Mouse (Mus musculus): ENCODE measurements around the gene Vangl1. TPM values are rescaled to one million over a fixed set of nuclear protein-coding genes. Genes with fewer than 3 reads are reported as not detected.

The Vangl1 gene
- polyA plus RNA-seq, 1 experiment from 2014 or later, result 21.4 TPM

- Histone ChIP-seq H3K9ac (0 out of 2 replicates have a peak overlapping the region, but pooled peaks have one; percentile 16), H3K4me3 (0 out of 2 replicates have a peak overlapping the region, but pooled peaks have one; percentile 9), H3K9me3 (no peaks in the 10 kb centered on the region), H3K27ac (peak overlapping the region; percentile 93), H3K4me1 (peaks cover 15% of the 10 kb centered on the region), H3K27me3 (no peaks in the 10 kb centered on the region; the same call in 1 of the 2 replicates), H3K36me3 (no peaks in the 10 kb centered on the region; the same call in 1 of the 2 replicates), H3K4me2 (peak overlapping the region; percentile 40)
- ATAC-seq (ENCODE audit: borderline replicate concordance, extremely low read depth, low FRiP score, low TSS enrichment), result peak; percentile 59
- 31% methylated on average over 4 of the region's 4 CpGs for WGBS
These were observed 51.6 kb downstream of the Vangl1 start for GRCm38 (mm10) chr3:102152872-102153271.

- 44% methylated on average over 4 of the region's 4 CpGs for WGBS
- peak overlapping the region; percentile 40 for H3K4me2 ChIP-seq
- 0 out of 2 replicates have a peak overlapping the region, but pooled peaks have one; percentile 9 for H3K4me3 ChIP-seq
- H3K27ac ChIP-seq, result peak overlapping the region; percentile 93
- H3K27me3 ChIP-seq, result no peaks in the 10 kb centered on the region; the same call in 1 of the 2 replicates
- peaks cover 15% of the 10 kb centered on the region for H3K4me1 ChIP-seq
- H3K9ac ChIP-seq, result 0 out of 2 replicates have a peak overlapping the region, but pooled peaks have one; percentile 16
- H3K36me3 ChIP-seq, result no peaks in the 10 kb centered on the region; the same call in 1 of the 2 replicates
- ATAC-seq (ENCODE audit: borderline replicate concordance, extremely low read depth, low FRiP score, low TSS enrichment), result peak; percentile 9; the same call in 1 of the 2 replicates
- H3K9me3 ChIP-seq, result no peaks in the 10 kb centered on the region
These were observed 52.0 kb downstream of the Vangl1 start for GRCm38 (mm10) chr3:102152471-102152870.

DNA sequence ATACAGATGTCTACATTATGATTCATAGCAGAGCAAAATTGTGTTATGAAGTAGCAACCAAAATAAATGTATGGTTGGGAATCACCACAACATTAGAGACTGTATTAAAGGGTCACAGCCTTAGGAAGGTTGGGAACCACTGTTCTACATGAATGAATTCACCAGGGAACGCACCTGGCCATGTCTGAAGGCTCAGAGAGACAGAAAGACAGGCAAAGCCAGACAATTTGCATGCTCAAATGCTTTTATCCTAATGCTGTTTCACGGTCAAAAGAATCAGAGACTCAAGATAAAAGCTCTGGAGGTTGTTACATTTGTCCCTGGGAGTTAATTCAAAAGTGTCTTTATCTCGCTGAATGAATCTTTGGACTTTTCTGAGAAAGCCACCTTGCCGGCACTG lies 52.6 kb downstream of the Vangl1 start:
- 66% methylated on average over 4 of the region's 4 CpGs for WGBS

GRCm38 (mm10) chr3:102149941-102150340 lies 54.6 kb downstream of the Vangl1 start:
- Histone ChIP-seq H3K4me2 (no peak overlapping the region), H3K9ac (no peak overlapping the region), H3K4me3 (no peak overlapping the region), H3K27me3 (no peaks in the 10 kb centered on the region; the same call in 1 of the 2 replicates), H3K4me1 (peaks cover 15% of the 10 kb centered on the region), H3K36me3 (no peaks in the 10 kb centered on the region), H3K9me3 (no peaks in the 10 kb centered on the region), H3K27ac (no peak overlapping the region)
- 19% methylated on average over 7 of the region's 7 CpGs for WGBS
- ATAC-seq (ENCODE audit: borderline replicate concordance, extremely low read depth, low FRiP score, low TSS enrichment), result peak; percentile 39; the same call in 1 of the 2 replicates

More for the DNA sequence above, 52.6 kb downstream of the Vangl1 start:
- H3K27ac ChIP-seq, result peak overlapping the region; percentile 93
- H3K4me3 ChIP-seq, result no peak overlapping the region
- ATAC-seq (ENCODE audit: borderline replicate concordance, extremely low read depth, low FRiP score, low TSS enrichment), result no peak
- no peaks in the 10 kb centered on the region; the same call in 1 of the 2 replicates for H3K27me3 ChIP-seq
- no peaks in the 10 kb centered on the region for H3K9me3 ChIP-seq
- no peak overlapping the region for H3K4me2 ChIP-seq
- no peak overlapping the region for H3K9ac ChIP-seq
- peaks cover 15% of the 10 kb centered on the region for H3K4me1 ChIP-seq
- H3K36me3 ChIP-seq, result no peaks in the 10 kb centered on the region; the same call in 1 of the 2 replicates

DNA sequence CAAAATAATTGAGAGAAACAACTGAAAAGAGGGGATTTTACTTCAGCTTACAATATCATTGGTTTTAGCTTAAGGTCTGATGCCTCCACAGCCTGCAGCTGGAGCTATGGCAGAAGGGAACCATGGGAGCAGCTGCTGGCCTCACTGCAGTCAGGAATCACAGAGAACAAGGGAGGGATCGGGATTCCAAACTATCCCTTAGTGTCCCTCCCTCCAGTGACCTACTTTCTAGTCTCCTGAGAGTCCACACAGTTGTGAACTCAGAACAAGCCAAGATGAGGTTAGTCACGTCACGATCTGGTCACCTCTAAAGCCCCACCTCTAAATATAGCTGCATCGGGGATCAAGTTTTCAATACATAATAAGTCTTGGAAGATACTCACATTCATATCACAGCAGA lies 57.3 kb downstream of the Vangl1 start:
- no peak overlapping the region for H3K27ac ChIP-seq
- no peak overlapping the region for H3K9ac ChIP-seq
- H3K9me3 ChIP-seq, result no peaks in the 10 kb centered on the region
- ATAC-seq (ENCODE audit: borderline replicate concordance, extremely low read depth, low FRiP score, low TSS enrichment), result no peak
- H3K27me3 ChIP-seq, result no peaks in the 10 kb centered on the region; the same call in 1 of the 2 replicates
- H3K4me2 ChIP-seq, result no peak overlapping the region
- no peak overlapping the region for H3K4me3 ChIP-seq
- WGBS, result 77% methylated on average over 4 of the region's 4 CpGs
- peaks cover 12% of the 10 kb centered on the region for H3K4me1 ChIP-seq
- no peaks in the 10 kb centered on the region for H3K36me3 ChIP-seq

DNA sequence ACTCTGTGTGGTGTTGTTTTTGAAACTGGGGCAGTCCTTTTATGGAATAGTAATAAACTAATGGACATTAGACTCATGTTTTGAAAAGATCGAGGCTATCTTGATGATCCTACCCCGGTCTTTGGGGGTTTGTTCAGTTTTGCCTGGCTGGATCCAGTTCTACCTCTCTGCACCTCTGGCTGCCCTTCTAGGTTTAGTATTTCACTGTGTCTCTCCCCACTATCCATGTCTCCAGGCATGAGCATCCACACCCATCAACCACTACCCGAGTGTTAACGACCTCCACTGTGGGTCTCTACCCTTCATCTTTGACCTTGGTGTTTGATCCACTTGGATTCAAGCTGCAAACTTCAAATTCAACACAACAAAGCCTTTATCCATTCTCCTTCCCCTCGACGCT lies 58.1 kb downstream of the Vangl1 start:
- Histone ChIP-seq H3K36me3 (no peaks in the 10 kb centered on the region), H3K4me3 (no peak overlapping the region), H3K9me3 (no peaks in the 10 kb centered on the region), H3K9ac (no peak overlapping the region), H3K4me2 (no peak overlapping the region), H3K27ac (no peak overlapping the region), H3K27me3 (no peaks in the 10 kb centered on the region; the same call in 1 of the 2 replicates), H3K4me1 (peaks cover 12% of the 10 kb centered on the region)
- ATAC-seq (ENCODE audit: borderline replicate concordance, extremely low read depth, low FRiP score, low TSS enrichment), result no peak
- WGBS, result 85% methylated on average over 6 of the region's 6 CpGs

- Histone ChIP-seq H3K4me3 (no peak overlapping the region), H3K36me3 (no peaks in the 10 kb centered on the region), H3K27me3 (no peaks in the 10 kb centered on the region; the same call in 1 of the 2 replicates), H3K27ac (no peak overlapping the region), H3K4me2 (no peak overlapping the region), H3K4me1 (peaks cover 12% of the 10 kb centered on the region), H3K9me3 (no peaks in the 10 kb centered on the region), H3K9ac (no peak overlapping the region)
- ATAC-seq (ENCODE audit: borderline replicate concordance, extremely low read depth, low FRiP score, low TSS enrichment), result no peak
- WGBS, result 65% methylated on average over 6 of the region's 6 CpGs
These were observed 58.7 kb downstream of the Vangl1 start for GRCm38 (mm10) chr3:102145645-102146386.

DNA sequence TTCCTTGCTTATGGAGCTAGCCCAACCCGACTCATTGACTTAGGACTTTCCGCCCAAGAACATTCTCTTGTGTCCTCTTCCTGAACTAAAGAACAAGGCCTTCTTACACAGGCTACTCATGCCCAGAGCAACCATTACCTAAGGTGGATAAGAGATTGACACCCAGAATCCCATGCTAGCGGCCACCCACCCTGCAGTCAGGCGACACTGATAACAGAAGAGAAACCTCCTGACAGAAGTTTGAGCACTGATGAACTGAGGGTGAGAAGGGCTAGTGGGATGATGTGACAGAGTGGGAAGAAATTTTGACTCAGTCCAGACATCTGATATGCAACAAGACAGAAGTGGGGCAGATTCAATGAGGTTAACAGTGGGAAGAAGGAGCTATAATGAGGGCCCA lies 60.1 kb downstream of the Vangl1 start:
- Histone ChIP-seq H3K4me2 (no peak overlapping the region), H3K4me1 (peaks cover 7% of the 10 kb centered on the region), H3K27me3 (no peaks in the 10 kb centered on the region; the same call in 1 of the 2 replicates), H3K9me3 (no peaks in the 10 kb centered on the region), H3K9ac (no peak overlapping the region), H3K27ac (no peak overlapping the region), H3K36me3 (no peaks in the 10 kb centered on the region), H3K4me3 (no peak overlapping the region)
- ATAC-seq (ENCODE audit: borderline replicate concordance, extremely low read depth, low FRiP score, low TSS enrichment), result no peak
- WGBS, result 89% methylated on average over 4 of the region's 4 CpGs

- Histone ChIP-seq H3K4me2 (no peak overlapping the region), H3K9ac (no peak overlapping the region), H3K27ac (no peak overlapping the region), H3K4me3 (no peak overlapping the region), H3K36me3 (no peaks in the 10 kb centered on the region), H3K4me1 (no peaks in the 10 kb centered on the region), H3K27me3 (no peaks in the 10 kb centered on the region; the same call in 1 of the 2 replicates), H3K9me3 (no peaks in the 10 kb centered on the region)
- WGBS, result 70% methylated on average over 3 of the region's 3 CpGs
- ATAC-seq (ENCODE audit: borderline replicate concordance, extremely low read depth, low FRiP score, low TSS enrichment), result no peak
These were observed 61.0 kb downstream of the Vangl1 start for GRCm38 (mm10) chr3:102143536-102143935.

DNA sequence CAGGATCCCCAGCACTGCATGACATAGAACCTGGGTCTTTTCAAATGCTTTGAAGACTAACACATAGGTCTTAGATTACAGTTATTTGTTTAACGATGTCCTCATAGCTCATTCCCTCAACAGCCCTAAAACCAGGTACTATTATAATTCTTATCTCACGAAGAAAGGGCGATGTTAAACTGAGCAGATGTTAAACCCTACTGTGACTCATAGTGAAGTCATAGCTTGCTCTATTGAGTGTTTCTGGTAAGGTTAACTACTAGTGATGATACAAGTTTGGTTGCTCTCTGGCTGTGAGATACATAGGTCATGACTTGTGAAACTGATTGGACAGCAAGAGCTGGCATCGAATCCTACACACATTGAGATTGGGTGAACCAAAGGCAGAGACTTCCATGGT lies 61.5 kb downstream of the Vangl1 start:
- H3K4me1 ChIP-seq, result no peaks in the 10 kb centered on the region
- 95% methylated on average over 4 of the region's 4 CpGs for WGBS
- H3K27me3 ChIP-seq, result no peaks in the 10 kb centered on the region; the same call in 1 of the 2 replicates
- ATAC-seq (ENCODE audit: borderline replicate concordance, extremely low read depth, low FRiP score, low TSS enrichment), result no peak
- no peak overlapping the region for H3K27ac ChIP-seq
- H3K9me3 ChIP-seq, result no peaks in the 10 kb centered on the region
- H3K9ac ChIP-seq, result no peak overlapping the region
- no peak overlapping the region for H3K4me3 ChIP-seq
- no peak overlapping the region for H3K4me2 ChIP-seq
- no peaks in the 10 kb centered on the region for H3K36me3 ChIP-seq

- H3K27me3 ChIP-seq, result no peaks in the 10 kb centered on the region; the same call in 1 of the 2 replicates
- H3K4me1 ChIP-seq, result peaks cover 2% of the 10 kb centered on the region; the same call in 1 of the 2 replicates
- ATAC-seq (ENCODE audit: borderline replicate concordance, extremely low read depth, low FRiP score, low TSS enrichment), result no peak
- H3K4me2 ChIP-seq, result no peak overlapping the region
- no peak overlapping the region for H3K27ac ChIP-seq
- H3K9me3 ChIP-seq, result no peaks in the 10 kb centered on the region
- H3K4me3 ChIP-seq, result no peak overlapping the region
- 79% methylated on average over 6 of the region's 6 CpGs for WGBS
- no peak overlapping the region for H3K9ac ChIP-seq
- no peaks in the 10 kb centered on the region for H3K36me3 ChIP-seq
These were observed 62.6 kb downstream of the Vangl1 start for GRCm38 (mm10) chr3:102141893-102142292.

- Histone ChIP-seq H3K9ac (no peak overlapping the region), H3K4me1 (peaks cover 7% of the 10 kb centered on the region; the same call in 1 of the 2 replicates), H3K9me3 (no peaks in the 10 kb centered on the region), H3K4me2 (no peak overlapping the region), H3K27me3 (no peaks in the 10 kb centered on the region; the same call in 1 of the 2 replicates), H3K4me3 (no peak overlapping the region), H3K27ac (no peak overlapping the region), H3K36me3 (no peaks in the 10 kb centered on the region)
- no peak for ATAC-seq (ENCODE audit: borderline replicate concordance, extremely low read depth, low FRiP score, low TSS enrichment)
- 76% methylated on average over 2 of the region's 2 CpGs for WGBS
These were observed 63.0 kb downstream of the Vangl1 start for GRCm38 (mm10) chr3:102141451-102141850.

All from lung, embryonic 15.5 days (tissue).